22 mouse cellular contexts compared by ENCODE assay signal in genomic region chr8:66094152-66094551, GRCm38 (mm10).
DNase-seq lines count a peak whose midpoint lies in the region; ATAC-seq and TF ChIP-seq lines count a peak whose summit lies in the region.
"Had no signal": no experiment of that assay in that cellular context is flagged by ENCODE, and none has a peak within 500 bp of the region (broad histone marks: within the 10 kb centered on the region; RNA-seq: fewer than 3 reads in every experiment).

No protein-coding gene starts in this region.

- no peak overlapping the region for H3K4me3 ChIP-seq in limb, embryonic 14.5 days (replicated peaks; ENCODE audit: low read length)
- H3K4me3 ChIP-seq in limb, embryonic 10.5 days = no peak overlapping the region
- H3K4me3 ChIP-seq: forebrain, embryonic 10.5 days; forebrain, embryonic 13.5 days; gastrocnemius, adult 2 months; hindbrain, embryonic 12.5 days; hindbrain, embryonic 15.5 days had no signal

- 95% methylated on average over 3 of the region's 3 CpGs for WGBS in limb, embryonic 14.5 days
- 91% methylated on average over 3 of the region's 3 CpGs for WGBS in limb, embryonic 10.5 days

- ATAC-seq in frontal cortex, adult (ENCODE audit: low TSS enrichment) = peak; percentile 90
- ATAC-seq in limb, embryonic 14.5 days (ENCODE audit: low FRiP score, low read depth) = no peak
- ATAC-seq: activated CD4-positive, CD25-positive, alpha-beta regulatory T cell, adult 4 months; forebrain, embryonic 13.5 days; forebrain, embryonic 16.5 days had no signal

- no peaks in the 10 kb centered on the region for H3K36me3 ChIP-seq in limb, embryonic 14.5 days (ENCODE audit: control insufficient read depth, insufficient read depth, low read length)
- H3K36me3 ChIP-seq in limb, embryonic 10.5 days = no peaks in the 10 kb centered on the region
- H3K36me3 ChIP-seq: forebrain, embryonic 10.5 days; hindbrain, embryonic 12.5 days; hindbrain, embryonic 15.5 days had no signal

- H3K4me2 ChIP-seq in limb, embryonic 14.5 days (replicated peaks; ENCODE audit: low read depth, low read length, severe bottlenecking) = no peak overlapping the region
- H3K4me2 ChIP-seq: forebrain, embryonic 13.5 days; heart, embryonic 11.5 days; hindbrain, embryonic 12.5 days; hindbrain, embryonic 15.5 days had no signal

- intact Hi-C loops in left cerebral cortex, postnatal 4 days (cut with DNase I) = no loop called here

- no peaks in the 10 kb centered on the region for H3K27me3 ChIP-seq in limb, embryonic 14.5 days (ENCODE audit: control insufficient read depth, insufficient read depth, low read length)
- H3K27me3 ChIP-seq in limb, embryonic 10.5 days (ENCODE audit: low read depth, poor library complexity, severe bottlenecking) = no peaks in the 10 kb centered on the region
- H3K27me3 ChIP-seq: forebrain, embryonic 13.5 days; hindbrain, embryonic 12.5 days; hindbrain, embryonic 15.5 days had no signal

- no peaks in the 10 kb centered on the region for H3K4me1 ChIP-seq in limb, embryonic 14.5 days (ENCODE audit: control insufficient read depth, insufficient read depth, low read length)
- no peaks in the 10 kb centered on the region for H3K4me1 ChIP-seq in limb, embryonic 10.5 days
- H3K4me1 ChIP-seq: forebrain, embryonic 10.5 days; forebrain, embryonic 13.5 days; hindbrain, embryonic 12.5 days; hindbrain, embryonic 15.5 days had no signal

- H3K9ac ChIP-seq in limb, embryonic 14.5 days (ENCODE audit: low read depth, low read length, severe bottlenecking) = no peak overlapping the region
- H3K9ac ChIP-seq: forebrain, embryonic 13.5 days; hindbrain, embryonic 12.5 days; hindbrain, embryonic 15.5 days had no signal

- TF ChIP-seq POLR2A in limb, embryonic 14.5 days (IDR thresholded peaks at IDR 0.05; ENCODE audit: borderline replicate concordance, extremely low read depth, insufficient read depth, insufficient read length) = no peak

- no peaks in the 10 kb centered on the region for H3K9me3 ChIP-seq in limb, embryonic 14.5 days (ENCODE audit: control insufficient read depth, low read length)
- H3K9me3 ChIP-seq in limb, embryonic 10.5 days (replicated peaks) = no peaks in the 10 kb centered on the region
- H3K9me3 ChIP-seq: forebrain, embryonic 10.5 days; forebrain, embryonic 13.5 days; hindbrain, embryonic 12.5 days; hindbrain, embryonic 15.5 days had no signal

- DNase-seq in frontal cortex, postnatal 10 days (ENCODE audit: low spot score in 2 of 2) = no peak
- peak; percentile 33 for DNase-seq in left cerebral cortex, adult 11 months (ENCODE audit: low spot score)
- no peak for DNase-seq in left cerebral cortex, postnatal 4 days
- peak; percentile 1 for DNase-seq in limb, embryonic 14.5 days (ENCODE audit: low spot score)
- no peak for DNase-seq in limb, embryonic 10.5 days (ENCODE audit: low spot score)
- no peak for DNase-seq in urinary bladder, postnatal 14 days (ENCODE audit: low spot score)
- DNase-seq: adrenal gland, adult 8-10 months; adrenal gland, postnatal 25 days; cerebellum, adult 18-20 months; cerebellum, adult 9-10 months; cerebellum, postnatal 14 days; gastrocnemius, adult 2 months; gastrocnemius, postnatal 14 days; heart, adult 11 months had no signal

- H3K27ac ChIP-seq in limb, embryonic 14.5 days (replicated peaks; ENCODE audit: low read depth, low read length) = no peak overlapping the region
- H3K27ac ChIP-seq in limb, embryonic 10.5 days = no peak overlapping the region
- H3K27ac ChIP-seq: forebrain, embryonic 10.5 days; forebrain, embryonic 13.5 days; gastrocnemius, adult 2 months; hindbrain, embryonic 12.5 days; hindbrain, embryonic 15.5 days had no signal

Comparison
In these comparisons a context has a peak if more than half of its experiments do, and no peak if none do; other contexts are left out.
1. DNase-seq: peak in left cerebral cortex, adult 11 months (single experiment) and limb, embryonic 14.5 days (single experiment); none in frontal cortex, postnatal 10 days (0 of 2), left cerebral cortex, postnatal 4 days (single experiment), limb, embryonic 10.5 days (single experiment) and urinary bladder, postnatal 14 days (single experiment).